Mouse (Mus musculus): Measurements from ENCODE around the gene Eid3. TPM values are rescaled to one million over a fixed set of nuclear protein-coding genes. Genes with fewer than 3 reads are reported as not detected.

Gene Eid3
- total RNA-seq (2021): 1 to 10 TPM in 1 of 2 experiments, under 1 TPM in 1; 0.90 to 1.1 TPM
- long read RNA-seq, experiment 1: 0 reads
- long read RNA-seq, experiment 2: 0 reads

DNA sequence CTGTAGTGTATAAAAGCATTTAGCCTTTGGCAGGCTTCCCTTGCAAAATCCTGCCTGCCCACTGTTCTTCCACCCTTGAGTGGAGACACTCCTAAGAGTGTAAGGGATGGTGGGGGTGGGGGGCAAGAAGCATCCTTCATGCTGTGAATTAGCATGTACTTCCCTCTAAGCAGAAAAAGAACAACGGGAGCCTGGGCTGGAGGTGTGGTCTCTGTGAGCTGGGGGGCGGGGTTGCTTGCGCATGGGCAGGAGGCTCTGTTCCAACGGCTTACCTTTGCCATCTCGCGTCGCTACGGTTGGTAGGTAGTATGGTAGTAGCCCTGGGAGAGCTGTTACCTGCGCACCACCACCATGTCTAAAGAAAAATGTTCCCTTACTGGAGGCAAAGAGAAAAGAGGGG is at the start of gene Eid3:
Gene Eid3, plus strand, starts transcription at position 271 of the 400 bp plus-strand sequence.
- no peak for DNase-seq (ENCODE audit: low spot score)

DNA sequence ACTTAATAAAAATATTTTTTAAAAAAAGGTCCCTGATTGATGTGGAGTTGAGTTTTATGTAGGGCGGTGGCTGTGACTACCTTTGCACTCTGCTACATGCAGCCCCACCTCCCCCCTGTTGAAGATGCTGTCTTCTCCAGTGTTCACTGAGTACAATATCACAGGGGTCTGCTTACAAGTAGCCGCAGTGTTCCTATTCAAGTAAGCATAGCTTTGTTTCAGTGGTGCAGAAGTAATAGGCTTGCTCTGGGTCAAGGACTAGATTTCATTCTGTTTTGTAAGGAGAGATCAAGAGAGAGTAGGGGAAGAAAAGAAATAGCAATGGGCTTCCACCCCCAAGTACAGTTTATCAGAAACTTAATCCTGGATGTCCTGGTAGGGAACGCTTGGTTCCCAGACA is 48.9 kb upstream of the Eid3 start:
- DNase-seq (ENCODE audit: low spot score): no peak

DNA sequence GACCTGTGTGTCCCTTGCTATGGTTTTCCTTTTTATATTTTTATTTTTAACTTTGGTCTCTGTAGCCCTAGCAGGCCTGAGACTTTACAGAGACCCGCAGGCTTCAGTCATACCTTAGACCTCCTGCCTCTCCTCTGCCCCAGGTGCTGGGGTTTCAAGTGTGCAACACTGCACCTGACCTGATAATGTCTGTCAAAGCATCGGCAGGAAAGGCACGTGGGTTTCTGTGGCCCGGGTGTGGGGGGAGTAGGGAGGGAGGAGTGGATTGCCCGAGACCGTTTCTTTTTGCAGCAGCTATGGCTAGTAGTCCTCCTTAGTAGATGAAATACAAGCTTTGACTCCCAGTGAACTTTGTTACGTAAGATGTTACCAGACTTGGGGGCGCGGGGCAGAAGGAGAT is 48.5 kb upstream of the Eid3 start:
- no peak for DNase-seq (ENCODE audit: low spot score)

DNA sequence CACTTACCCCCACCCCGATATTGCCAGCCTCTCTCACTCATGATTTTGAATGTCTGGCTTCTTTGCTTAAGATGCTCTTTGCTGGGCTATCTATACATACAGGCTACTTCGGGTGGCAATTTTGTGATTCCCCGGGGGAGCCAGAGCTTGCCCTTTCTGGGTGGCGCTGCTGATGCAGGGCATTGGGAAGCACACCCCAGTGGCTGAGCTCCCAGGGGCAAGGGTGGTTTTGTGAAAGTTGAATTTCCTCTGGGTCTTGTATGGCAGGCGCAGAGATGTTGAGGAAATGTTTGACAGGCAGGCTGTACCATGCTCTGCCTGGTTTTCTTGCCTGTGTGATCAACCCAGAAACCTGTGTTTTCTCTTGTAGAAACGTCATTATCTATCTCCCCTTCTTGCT is 47.8 kb upstream of the Eid3 start:
- DNase-seq (ENCODE audit: low spot score): no peak

DNA sequence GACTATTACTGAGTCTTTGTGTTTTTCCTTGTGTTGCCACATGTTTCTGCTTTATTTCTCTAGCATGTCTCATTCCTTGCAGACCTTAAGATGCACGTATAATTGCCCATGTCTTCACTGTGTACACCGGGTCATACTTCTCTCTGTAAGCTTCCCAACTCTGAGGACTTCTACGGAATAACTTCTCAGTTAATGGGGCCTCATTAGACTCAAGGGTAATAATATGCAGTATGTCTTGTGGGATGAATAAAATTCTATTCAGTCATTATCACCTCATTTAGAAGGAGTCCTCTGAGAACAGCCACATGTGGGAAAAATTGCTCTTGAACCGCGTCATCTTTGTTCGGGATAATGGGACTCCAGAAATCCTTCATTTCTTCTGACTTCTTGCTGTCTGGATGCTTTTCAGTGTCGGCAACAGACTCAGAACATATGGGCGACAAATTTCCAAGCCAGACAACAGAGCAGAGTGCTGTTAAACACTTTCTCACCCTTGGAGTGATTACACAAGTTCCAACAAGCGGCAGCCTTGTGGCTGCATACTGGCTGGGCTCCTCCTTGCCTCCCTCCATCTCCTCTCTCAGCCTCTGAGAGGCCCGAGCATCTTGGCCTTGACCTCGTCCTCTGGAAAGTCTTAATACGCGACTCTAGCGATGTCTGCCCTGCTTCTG is 43.2 kb upstream of the Eid3 start:
- no peak for DNase-seq (ENCODE audit: low spot score)

DNA sequence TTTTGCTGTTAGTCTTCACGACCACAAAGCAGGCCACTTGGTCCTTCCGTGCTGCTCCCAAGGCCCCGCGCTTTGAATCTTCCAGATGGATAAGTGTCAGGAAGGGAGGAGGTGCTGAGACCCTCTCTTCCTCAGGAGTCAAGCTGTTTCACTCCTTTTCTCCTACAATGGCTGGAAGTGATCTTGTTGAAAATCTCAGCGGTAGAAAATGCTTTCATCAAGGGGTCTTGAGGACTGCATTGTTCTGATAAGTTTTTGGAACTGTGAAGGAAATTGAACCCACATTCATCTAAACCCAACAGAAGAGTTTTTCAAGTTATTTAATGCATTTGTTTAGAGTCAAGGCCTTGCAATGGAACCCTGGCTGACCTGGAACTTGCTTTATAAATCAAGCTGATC is 42.6 kb upstream of the Eid3 start:
- no peak for DNase-seq (ENCODE audit: low spot score)

DNA sequence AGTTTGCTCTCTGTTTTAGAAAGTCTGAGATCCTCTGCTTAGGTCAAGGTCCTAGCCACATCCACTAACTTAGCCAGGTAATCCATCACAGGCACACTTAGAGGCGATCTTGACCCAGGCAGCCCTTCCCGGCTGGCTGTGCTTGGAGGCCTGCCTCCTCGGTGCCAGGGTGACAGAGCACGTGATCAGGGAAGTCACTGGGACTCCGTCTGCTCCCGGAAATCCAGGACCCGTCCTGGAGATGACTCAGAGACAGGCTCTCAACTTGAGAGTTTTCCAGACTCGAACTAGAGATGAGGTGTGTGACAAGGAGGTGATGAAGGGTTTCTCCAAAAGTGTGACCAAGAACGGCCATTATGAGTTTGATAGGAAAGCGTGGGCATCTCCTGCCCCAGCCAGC is 41.9 kb upstream of the Eid3 start:
- DNase-seq (ENCODE audit: low spot score): no peak

DNA sequence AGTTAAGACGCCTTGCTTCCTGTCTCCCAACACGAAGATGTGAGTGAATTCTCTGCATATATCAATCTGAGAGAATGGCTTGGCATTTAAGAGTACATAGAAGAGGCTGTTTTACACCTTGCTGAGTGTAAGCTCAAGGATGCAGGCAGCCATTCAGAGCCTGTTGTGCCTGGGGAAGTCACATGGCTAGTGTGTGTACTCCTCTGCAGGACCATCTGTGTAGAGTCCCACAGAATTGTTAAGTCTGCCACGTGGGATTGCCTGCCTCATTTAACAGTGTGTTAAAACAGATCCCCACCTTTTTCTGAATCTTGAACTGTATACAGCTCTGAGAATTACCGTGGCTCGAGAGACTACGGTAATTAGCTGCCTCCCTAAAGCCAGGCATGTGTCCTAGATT is 39.9 kb upstream of the Eid3 start:
- no peak for DNase-seq (ENCODE audit: low spot score)

DNA sequence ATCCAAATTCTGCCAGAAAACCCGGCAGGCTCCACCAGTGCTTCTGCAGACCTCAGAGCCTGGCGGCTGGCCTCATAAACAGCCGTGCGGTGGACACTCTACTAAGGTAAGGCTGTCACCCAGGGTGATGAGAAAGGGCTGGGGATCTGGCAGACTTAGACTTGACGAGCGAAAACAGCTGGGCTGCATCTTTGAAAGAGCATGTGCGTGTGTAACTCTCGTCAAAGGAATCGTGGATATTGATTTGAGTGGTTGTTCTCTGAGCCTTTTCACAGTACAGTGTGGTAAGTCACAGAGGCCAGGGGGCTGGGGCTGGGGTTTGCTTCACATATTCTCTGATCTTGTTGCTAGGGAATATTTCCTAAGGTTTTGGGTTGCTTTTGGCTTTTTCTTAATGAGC is 32.5 kb upstream of the Eid3 start, which contains the start of gene Txnrd1:
Gene Txnrd1, plus strand, starts transcription at position 26 of the 400 bp plus-strand sequence.
- no peak for DNase-seq (ENCODE audit: low spot score)

DNA sequence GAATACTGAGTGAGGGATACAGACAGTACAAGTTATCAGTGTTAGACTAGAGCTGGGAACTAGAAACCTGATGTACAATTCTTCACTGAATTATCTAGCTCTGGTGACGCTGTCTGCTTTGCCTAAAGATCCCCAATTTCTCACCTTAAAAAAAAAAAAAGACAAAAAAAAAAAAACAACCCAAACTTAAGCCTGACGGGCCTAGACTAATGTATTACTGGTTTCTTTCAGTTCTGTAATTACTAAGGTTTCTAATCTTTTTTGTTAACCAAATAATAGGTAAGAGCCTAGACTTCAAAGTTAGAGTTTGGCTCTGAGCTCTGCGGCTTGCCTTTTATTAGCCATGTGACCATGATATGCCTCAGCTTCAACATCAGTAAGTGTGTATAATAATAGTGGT is 30.5 kb upstream of the Eid3 start:
- no peak for DNase-seq (ENCODE audit: low spot score)

DNA sequence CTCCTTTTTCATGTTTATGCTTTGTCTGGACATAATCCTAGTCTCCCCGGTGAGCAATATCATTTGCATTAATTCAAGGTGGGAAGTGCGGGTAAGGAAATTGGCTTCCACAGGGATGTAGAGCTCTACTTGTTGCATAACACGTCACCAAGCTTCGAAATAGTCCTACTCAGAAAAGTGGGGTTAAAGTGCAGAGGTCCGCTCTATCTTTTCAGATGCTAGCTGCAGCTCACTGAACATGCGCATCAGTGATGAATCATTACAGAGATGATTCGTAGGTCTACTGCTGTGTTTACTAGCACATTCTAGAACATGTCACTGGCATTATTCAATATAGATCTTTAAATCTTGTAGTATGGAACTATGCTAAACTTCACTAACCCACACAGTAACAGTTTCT is 28.0 kb upstream of the Eid3 start:
- DNase-seq (ENCODE audit: low spot score): no peak

DNA sequence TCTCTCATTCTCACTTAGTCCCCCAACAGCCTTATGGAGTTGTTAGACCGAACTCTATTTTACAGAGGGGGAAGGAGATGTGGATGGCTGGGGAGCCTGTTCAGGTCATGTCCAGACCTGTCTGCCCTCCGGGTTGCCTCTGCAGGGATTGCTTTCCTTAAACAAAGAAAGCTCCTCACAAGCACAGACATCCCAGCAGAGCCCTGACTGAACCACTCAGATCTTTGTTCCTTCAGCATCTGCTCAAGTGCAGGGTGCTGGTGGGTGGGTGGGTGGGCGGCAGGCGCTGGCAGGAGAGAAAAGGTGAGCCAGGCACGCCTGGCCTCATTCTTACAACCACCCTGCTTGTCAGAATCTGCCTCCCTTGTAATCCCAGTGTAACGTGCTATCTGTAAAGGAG is 22.3 kb upstream of the Eid3 start:
- DNase-seq (ENCODE audit: low spot score): no peak

DNA sequence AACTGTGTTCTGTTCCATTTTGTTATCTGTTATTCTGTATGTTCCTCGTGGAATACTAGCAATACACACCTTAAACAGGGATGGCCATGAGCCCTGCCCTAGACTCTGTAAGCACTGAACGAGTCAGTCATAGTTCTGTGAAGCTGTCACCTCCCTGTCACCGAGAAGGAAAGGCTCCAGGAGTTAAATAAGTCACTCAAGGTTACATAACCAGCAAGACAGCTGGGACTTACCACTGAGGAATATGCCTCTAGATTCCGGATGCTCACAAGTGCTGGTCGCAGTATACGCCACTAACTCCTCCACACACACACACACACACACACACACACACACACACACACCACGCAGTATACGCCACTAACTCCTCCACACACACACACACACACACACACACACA is 21.7 kb upstream of the Eid3 start:
- DNase-seq (ENCODE audit: low spot score): no peak

DNA sequence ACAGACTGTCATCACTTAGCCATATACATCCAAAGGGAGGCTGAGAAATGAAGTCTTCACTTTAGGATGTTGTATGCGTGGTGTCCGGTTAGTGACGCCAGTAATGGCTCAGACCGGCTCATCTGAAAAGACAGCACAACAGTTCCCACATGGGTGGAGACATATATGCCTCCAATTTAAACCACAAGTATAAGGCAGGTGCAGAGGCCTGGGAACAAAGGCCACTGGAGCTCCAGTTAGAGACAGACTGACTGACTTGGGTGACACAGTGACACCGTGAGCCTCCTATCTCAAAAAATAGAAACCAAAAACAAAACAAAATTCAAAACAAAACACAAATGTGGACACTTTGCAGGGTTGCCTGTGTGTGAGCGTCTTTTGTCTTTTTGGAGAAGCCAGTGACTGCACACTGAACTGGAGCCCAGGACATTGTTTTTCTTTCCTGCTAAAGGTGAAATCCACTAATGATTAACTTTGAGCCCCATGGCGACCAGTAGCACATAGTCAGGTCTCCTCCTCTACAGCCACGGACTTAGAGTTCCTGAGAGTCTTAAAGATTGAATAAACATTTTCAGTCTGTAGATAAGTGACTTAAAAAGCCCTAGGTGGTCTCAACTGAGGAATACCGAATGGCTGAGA is 18.5 kb upstream of the Eid3 start:
- DNase-seq (ENCODE audit: low spot score): no peak

DNA sequence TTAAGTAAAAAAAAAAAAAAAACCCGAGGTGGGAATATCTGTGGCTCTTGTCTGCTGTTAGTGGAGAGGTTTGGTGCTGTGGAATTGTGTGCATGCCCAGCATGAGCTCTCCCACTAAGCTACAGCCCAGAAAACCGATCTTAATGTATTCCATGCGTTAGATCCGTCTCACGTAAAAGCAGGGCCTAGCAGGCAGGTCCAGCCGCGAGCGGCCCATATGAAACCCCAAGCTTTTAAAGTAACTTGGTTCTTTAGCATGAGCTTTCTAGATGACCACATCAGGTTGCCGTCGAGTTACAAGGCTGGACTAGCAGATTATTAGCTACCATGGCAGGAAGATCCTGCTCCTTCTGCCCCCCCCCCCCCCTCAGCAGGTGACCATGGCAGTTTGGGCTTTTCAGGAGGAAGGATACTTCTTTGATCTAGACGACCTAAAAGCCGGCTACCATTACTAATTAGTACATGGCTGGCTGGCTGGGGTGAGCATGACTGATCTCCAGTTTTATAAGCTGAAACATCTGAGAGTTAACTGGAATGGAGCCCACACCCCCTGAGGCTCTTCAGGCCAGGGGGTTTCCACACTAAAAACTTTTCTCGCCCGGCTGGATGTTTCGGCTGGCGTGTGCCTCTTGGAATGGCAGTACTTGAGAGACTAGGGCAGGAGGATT is 16.6 kb upstream of the Eid3 start:
- DNase-seq (ENCODE audit: low spot score): no peak

DNA sequence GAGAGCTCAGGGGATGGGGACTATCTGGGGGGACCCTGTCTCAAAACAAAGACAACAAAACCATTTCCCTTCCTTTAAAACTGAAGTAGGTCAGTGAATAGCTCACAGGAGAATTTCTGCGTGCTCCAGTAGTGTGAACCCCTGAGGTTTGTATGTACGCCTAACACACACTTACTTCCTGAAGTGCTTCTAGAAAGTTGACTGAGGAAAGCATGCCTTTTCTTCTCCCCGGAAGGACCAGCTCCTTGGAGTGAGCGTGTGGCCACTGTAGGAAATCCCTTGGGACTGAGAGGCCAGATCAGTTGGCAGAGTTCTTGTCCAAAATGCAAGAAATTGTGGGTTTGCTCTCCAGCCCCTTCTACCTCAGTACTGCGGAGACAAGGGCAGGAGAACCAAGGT is 16.1 kb upstream of the Eid3 start:
- no peak for DNase-seq (ENCODE audit: low spot score)

DNA sequence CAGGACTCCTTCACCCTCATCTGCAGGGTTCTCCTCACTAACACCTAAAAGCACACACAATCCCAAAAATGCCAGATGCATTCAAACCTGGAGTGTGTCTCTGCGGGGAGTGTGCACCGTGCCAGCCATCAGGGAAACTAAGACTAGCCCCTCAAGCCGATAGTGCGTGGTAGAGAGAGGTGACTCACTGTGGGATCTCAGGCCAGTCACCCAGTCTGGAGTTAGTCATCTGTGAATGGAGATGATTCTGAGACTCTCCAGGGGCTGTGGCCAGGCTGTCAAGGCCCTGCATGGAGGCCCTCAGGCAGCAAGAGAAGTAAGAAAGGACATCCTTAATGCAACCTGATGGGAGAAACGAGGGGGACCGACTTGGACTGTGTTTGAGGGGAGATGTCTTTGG is 14.7 kb upstream of the Eid3 start:
- no peak for DNase-seq (ENCODE audit: low spot score)

DNA sequence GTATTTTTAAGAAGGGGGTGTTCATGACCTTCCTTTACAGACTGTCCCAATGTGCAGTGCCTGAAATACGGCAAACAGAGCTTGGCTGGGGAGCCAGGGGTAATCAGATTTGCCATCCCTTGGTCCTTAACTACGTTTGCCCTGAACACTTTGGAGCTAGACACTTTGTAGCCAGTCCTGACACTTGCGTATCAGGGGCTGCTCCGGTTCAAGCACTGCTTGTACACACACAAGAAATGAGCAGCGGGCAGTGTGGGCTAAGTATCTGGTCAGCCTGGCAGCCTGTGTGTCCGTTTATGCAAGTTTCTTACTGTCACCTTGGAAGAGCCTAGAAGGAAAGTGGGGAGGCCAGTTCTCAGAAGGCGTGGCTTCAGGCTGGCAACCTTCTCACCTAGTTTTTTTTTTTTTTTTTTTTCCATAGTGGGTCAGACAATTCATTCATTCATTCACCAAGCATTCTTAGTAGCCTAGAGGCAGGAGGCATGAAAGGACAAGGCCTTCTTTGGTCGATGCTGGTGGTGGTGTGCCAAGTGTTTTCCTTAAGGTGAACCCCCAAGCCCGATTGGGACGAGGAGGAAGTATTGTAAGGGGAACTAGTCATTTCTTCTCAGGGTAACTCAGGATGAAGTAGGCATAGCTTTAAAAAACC is 8.3 kb upstream of the Eid3 start:
- peak; percentile 12 for DNase-seq (ENCODE audit: low spot score)

DNA sequence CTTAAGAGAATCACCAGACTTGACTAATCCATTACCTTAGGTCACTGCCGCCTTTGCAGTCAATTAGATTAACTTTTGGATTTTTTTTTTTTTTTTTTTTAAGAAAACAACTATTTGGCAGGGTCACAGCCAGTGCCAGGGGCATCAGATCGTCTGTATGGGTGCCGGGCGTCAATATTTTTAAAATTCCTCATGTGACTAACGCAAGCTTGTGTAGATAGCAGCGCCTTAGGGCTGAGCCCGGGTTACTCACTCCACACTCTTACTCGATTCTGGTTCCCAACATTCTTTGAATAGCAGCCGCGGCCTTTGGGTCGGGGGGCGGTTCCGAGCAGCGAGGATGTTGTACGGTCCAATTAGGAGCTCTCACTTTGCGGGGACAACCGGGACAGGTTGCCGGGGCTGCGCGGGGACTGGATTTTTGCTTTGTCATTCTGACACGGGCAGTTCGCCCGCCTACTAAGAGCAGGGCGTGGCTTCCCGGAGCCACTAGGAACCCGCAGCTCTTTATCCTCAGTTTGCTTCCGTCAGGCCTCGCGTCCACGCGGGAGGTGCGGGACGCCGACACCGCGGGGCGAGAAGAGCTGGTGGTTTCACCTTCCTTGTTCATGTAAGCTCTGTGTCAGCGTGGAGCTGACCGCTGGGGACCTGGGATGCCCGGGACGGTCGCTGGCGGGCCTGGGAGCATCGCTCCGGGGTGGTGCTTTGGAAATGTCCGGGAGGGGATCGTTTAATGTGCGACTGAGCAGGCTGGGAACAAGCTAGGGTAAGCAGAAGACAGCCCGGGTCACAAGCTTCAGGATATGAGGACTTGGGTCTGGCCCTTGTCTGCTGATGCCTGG is 7.5 kb upstream of the Eid3 start:
- peak; percentile 95 for DNase-seq (ENCODE audit: low spot score)

DNA sequence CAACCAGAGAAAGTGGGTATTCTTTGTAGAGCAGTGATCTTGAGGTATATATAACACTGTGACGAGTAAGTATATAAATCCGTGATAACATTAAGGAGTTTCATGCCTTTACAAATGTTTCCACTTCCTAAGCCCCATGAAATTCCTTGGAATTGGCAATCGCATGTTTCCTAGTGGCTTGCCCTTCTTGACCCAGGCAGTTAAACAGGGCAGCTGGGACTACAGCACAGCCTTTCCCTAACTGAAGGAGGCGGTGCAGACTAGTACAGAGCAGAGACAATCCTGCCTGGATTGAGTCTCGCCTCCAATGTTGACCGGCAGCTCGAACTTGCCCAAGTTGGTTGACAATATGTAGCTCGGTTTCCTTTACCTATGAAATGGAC is 6.9 kb upstream of the Eid3 start:
- DNase-seq (ENCODE audit: low spot score): peak; percentile 39

DNA sequence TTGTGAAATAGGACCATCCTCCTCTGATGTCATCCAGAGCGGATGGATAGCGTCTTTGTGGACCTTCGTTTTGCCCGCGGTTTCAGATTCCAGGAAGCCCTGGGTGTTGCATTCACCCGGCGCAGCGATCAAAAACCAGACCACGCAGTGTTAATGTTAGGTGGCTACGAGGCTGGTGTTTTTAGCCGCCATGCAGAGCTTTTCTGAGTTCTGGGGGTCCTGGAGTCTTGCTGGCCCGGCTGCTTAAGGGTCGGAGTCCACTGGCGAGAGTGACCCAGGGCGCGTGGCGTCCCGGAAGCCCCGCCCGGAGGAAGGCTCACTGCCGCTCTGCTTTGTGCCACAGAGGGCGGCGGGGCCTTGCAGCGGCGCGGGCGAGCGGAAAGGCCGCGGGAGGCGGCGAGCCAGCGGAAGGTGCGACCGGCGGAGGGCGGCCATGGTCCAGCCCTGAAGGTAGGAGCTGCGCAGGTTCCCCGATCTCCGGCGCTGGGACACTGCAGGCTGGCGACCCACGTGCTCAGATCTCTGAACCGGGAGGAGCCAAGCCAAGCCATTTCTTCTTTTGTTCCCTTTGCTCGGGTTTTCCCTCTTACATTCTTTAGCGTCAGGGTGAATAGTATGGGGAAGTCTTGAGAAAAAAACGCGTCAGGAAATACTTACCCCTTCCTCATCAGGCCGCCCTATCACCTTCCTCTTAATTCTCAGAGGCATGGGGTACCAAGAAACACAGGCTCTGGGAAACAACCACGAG is 6.1 kb upstream of the Eid3 start:
- DNase-seq (ENCODE audit: low spot score): peak; percentile 58
